Mouse (Mus musculus): ENCODE data around the gene Itga10. TPM values are rescaled to one million over a fixed set of nuclear protein-coding genes. Genes with fewer than 3 reads are reported as not detected.

Itga10 gene
- polyA plus RNA-seq, 1 experiment from 2014 or later = 1.3 TPM

DNA sequence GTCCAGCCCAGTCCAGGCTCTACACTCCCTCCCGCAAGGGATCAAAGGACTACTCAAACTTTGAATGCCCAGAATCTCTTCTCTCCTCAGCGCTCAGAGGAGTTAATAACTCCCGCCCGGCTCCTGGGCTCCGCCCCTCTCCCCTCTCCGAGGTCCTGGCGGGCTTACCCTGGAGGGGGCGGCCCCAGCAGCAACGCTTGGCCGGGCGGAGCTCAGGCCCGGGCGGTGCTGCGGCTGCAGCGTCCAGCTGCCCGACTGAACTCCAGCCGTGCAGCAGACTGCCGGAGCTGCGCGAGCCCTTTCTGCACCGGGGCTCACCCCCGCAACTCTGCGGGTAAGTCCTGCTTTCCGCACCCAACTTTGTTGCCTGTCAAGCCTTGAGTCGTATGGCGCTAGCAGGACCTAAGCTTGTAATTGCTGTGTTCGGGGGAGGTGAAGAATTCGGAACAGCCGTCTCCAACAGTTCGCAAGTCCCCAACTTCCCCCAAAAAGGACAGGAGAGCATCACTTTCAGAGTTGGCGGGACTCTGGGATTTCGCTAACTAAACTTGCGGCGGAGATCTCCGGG is 50.9 kb downstream of the Itga10 start, which contains the start of gene Pias3:
Gene Pias3 (plus strand): TSS at position 187 of the 568 bp plus-strand sequence.
- Histone ChIP-seq H3K9me3 (ENCODE audit: control insufficient read depth, low read length) (no peaks in the 10 kb centered on the region), H3K27ac (ENCODE audit: low read depth, low read length) (peak within 1 kb of the TSS; percentile 94), H3K4me2 (replicated peaks; ENCODE audit: low read depth, low read length) (peak within 1 kb of the TSS; percentile 70), H3K27me3 (ENCODE audit: control insufficient read depth, insufficient read depth, low read length) (no peaks in the 10 kb centered on the region), H3K4me3 (ENCODE audit: low read depth, low read length) (peak within 1 kb of the TSS; percentile 77), H3K36me3 (ENCODE audit: control insufficient read depth, insufficient read depth, low read length) (no peaks in the 10 kb centered on the region), H3K9ac (ENCODE audit: low read depth, low read length) (peak within 1 kb of the TSS; percentile 87), H3K4me1 (replicated peaks; ENCODE audit: control insufficient read depth, insufficient read depth, low read length) (0 out of 2 replicates have a peak, but pooled peaks cover 3% of the 10 kb centered on the region)
- ATAC-seq (ENCODE audit: low FRiP score) (peak; percentile 76), DNase-seq (ENCODE audit: low spot score) (peak; percentile 82)
- WGBS = 0% methylated on average over 35 of the region's 35 CpGs

DNA sequence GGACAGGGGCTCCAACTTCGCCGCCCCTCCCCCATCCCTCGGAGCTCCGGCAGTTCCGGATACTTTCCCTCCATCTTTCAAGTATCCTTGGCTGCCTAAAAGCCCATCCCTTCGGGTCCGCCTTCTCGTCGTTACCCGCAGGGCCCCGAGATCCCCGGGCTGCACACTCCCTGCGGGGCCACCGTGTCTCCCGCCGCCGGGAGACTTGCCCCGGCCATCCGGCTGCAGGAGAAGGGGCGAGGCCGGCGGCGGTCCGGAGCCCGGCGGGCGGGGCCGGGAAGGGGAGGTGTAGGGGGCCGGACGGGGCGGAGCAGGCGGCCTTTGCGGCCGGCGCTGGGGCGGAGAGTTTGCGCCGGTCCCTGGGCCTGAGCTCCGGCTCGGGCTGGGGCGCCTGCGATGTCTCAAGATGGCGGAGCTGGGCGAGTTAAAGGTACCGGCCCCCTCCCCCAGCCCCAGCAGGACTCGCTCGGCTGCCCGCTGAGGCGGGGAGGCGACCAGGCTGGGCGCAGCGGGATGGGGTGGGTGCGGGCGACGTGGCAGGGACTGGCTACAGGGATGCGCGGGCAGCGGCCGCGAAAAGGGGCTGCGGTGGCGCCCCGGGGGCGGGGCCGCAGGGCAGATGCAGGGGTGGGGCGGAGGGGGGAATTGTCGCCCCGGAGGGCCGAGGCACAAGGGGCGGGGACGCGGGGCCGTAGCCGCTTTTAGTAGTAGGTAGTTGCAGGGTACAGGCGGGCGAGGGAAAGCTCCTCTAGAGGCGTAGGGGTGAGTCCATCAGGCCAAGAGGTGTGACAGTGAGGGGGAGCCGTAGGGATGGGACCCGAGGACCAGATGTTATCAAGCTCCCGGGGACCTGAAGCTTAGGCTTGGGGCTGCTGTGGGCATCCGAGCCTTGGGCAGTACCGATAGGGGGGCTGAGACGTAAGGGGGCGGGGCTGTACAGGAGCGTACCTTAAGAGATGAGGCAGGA is 51.7 kb downstream of the Itga10 start:
- H3K4me2 ChIP-seq (replicated peaks; ENCODE audit: low read depth, low read length) = peak overlapping the region; percentile 70
- ATAC-seq (ENCODE audit: low FRiP score) (peak; percentile 95), DNase-seq (ENCODE audit: low spot score) (peak; percentile 93)
- H3K36me3 ChIP-seq (ENCODE audit: control insufficient read depth, insufficient read depth, low read length) = no peaks in the 10 kb centered on the region
- under 1% methylated on average over 62 of the region's 85 CpGs for WGBS
- H3K9me3 ChIP-seq (ENCODE audit: control insufficient read depth, low read length) = no peaks in the 10 kb centered on the region
- peak overlapping the region; percentile 87 for H3K9ac ChIP-seq (ENCODE audit: low read depth, low read length)
- H3K27me3 ChIP-seq (ENCODE audit: control insufficient read depth, insufficient read depth, low read length) = no peaks in the 10 kb centered on the region
- H3K27ac ChIP-seq (ENCODE audit: low read depth, low read length) = peak overlapping the region; percentile 94
- 0 out of 2 replicates have a peak, but pooled peaks cover 3% of the 10 kb centered on the region for H3K4me1 ChIP-seq (replicated peaks; ENCODE audit: control insufficient read depth, insufficient read depth, low read length)
- H3K4me3 ChIP-seq (ENCODE audit: low read depth, low read length) = peak overlapping the region; percentile 77

DNA sequence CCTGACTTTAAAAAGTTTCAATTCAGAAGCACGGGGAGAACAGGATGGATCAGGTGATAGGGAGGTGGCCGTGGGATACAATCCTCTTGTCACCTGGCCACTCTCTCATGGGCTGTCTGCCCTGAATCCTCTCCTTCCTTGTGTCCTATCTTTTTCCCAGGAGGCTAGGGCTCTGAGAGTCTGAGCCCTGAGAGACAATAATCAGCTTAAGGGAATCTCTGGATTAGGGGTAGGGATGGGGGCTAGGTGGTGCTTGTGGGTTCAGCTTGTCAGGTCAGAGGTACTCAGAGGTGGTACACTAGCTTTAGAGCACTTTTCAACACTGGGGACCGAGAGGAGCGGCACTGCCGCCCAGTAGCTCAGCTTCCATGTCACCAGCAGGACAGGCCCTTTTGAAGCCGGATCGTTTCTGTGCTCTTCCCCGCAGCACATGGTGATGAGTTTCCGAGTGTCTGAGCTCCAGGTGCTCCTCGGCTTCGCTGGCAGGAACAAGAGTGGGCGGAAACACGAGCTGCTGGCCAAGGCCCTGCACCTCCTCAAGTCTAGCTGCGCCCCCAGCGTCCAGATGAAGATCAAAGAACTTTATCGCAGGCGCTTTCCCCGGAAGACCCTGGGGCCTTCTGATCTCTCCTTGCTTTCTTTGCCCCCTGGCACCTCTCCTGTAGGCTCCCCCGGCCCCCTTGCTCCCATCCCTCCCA is 53.8 kb downstream of the Itga10 start:
- Histone ChIP-seq H3K4me3 (ENCODE audit: low read depth, low read length) (no peak overlapping the region), H3K9me3 (ENCODE audit: control insufficient read depth, low read length) (no peaks in the 10 kb centered on the region), H3K4me1 (replicated peaks; ENCODE audit: control insufficient read depth, insufficient read depth, low read length) (0 out of 2 replicates have a peak, but pooled peaks cover 3% of the 10 kb centered on the region), H3K36me3 (ENCODE audit: control insufficient read depth, insufficient read depth, low read length) (no peaks in the 10 kb centered on the region), H3K9ac (ENCODE audit: low read depth, low read length) (no peak overlapping the region), H3K27me3 (ENCODE audit: control insufficient read depth, insufficient read depth, low read length) (no peaks in the 10 kb centered on the region), H3K4me2 (replicated peaks; ENCODE audit: low read depth, low read length) (no peak overlapping the region), H3K27ac (ENCODE audit: low read depth, low read length) (no peak overlapping the region)
- WGBS = 50% methylated on average over 19 of the region's 19 CpGs
- DNase-seq (ENCODE audit: low spot score) = no peak
- no peak for ATAC-seq (ENCODE audit: low FRiP score)

DNA sequence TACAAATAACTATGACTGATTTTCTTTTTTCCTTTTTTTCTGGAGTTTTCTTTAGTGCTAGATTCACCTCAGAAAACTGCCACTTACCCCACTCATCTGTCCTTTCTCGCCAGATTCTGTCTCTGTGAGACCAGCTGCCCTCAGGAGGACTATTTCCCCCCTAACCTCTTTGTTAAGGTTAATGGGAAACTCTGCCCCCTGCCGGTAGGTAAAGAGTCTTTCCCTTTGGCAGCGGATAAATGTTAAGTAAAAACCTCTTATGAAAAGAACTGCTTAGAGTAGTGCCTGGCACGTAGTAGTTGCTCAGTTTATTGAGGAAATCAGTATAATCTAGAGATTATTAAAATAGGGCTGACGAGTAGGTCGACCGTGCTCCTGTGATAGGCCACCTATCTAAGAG is 55.0 kb downstream of the Itga10 start:
- H3K4me3 ChIP-seq (ENCODE audit: low read depth, low read length) = no peak overlapping the region
- no peaks in the 10 kb centered on the region for H3K9me3 ChIP-seq (ENCODE audit: control insufficient read depth, low read length)
- 0 out of 2 replicates have a peak, but pooled peaks cover 3% of the 10 kb centered on the region for H3K4me1 ChIP-seq (replicated peaks; ENCODE audit: control insufficient read depth, insufficient read depth, low read length)
- DNase-seq (ENCODE audit: low spot score) = peak; percentile 54
- no peak overlapping the region for H3K27ac ChIP-seq (ENCODE audit: low read depth, low read length)
- 52% methylated on average over 7 of the region's 7 CpGs for WGBS
- ATAC-seq (ENCODE audit: low FRiP score) = no peak
- no peak overlapping the region for H3K9ac ChIP-seq (ENCODE audit: low read depth, low read length)
- H3K27me3 ChIP-seq (ENCODE audit: control insufficient read depth, insufficient read depth, low read length) = no peaks in the 10 kb centered on the region
- no peak overlapping the region for H3K4me2 ChIP-seq (replicated peaks; ENCODE audit: low read depth, low read length)
- H3K36me3 ChIP-seq (ENCODE audit: control insufficient read depth, insufficient read depth, low read length) = 0 out of 2 replicates have a peak, but pooled peaks cover 4% of the 10 kb centered on the region

DNA sequence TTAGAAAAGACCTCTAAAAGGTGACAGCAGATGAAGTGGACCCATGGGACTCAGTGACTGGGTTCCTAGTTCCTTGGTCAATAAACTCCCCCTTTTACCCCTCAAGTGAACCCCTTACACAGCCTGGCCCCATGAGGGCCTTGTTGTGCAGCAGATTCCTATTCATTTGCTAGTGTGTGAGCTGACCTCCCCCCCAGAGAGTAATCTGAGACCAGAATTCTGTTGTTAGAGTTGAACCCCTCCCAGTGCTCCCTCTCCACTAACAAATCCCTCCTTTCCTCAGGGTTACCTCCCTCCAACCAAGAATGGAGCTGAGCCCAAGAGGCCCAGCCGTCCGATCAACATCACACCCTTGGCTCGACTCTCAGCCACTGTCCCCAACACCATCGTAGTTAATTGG is 55.6 kb downstream of the Itga10 start:
- H3K36me3 ChIP-seq (ENCODE audit: control insufficient read depth, insufficient read depth, low read length) = 0 out of 2 replicates have a peak, but pooled peaks cover 4% of the 10 kb centered on the region
- WGBS = 87% methylated on average over 4 of the region's 4 CpGs
- ATAC-seq (ENCODE audit: low FRiP score) = no peak

DNA sequence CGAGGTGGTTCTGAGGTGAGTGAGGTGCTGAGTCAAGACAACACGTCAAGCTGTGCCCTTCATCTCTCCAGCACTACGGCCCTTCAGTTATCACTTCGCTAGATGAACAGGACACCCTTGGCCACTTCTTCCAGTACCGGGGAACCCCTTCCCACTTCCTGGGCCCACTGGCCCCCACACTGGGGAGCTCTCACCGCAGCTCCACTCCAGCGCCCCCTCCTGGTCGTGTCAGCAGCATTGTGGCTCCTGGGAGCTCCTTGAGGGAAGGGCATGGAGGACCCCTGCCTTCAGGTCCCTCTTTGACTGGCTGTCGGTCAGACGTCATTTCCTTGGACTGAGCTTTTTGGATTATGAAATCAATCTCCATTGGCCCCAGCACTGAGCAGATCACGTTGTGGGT is 59.4 kb downstream of the Itga10 start:
- no peak for ATAC-seq (ENCODE audit: low FRiP score)
- Histone ChIP-seq H3K4me1 (replicated peaks; ENCODE audit: control insufficient read depth, insufficient read depth, low read length) (no peaks in the 10 kb centered on the region), H3K9ac (ENCODE audit: low read depth, low read length) (no peak overlapping the region), H3K27ac (ENCODE audit: low read depth, low read length) (no peak overlapping the region), H3K9me3 (ENCODE audit: control insufficient read depth, low read length) (no peaks in the 10 kb centered on the region), H3K4me3 (ENCODE audit: low read depth, low read length) (no peak overlapping the region), H3K27me3 (ENCODE audit: control insufficient read depth, insufficient read depth, low read length) (no peaks in the 10 kb centered on the region), H3K4me2 (replicated peaks; ENCODE audit: low read depth, low read length) (no peak overlapping the region), H3K36me3 (ENCODE audit: control insufficient read depth, insufficient read depth, low read length) (0 out of 2 replicates have a peak, but pooled peaks cover 4% of the 10 kb centered on the region)
- DNase-seq (ENCODE audit: low spot score) = peak; percentile 26
- WGBS = 66% methylated on average over 11 of the region's 11 CpGs

More for the DNA sequence above, 55.6 kb downstream of the Itga10 start:
- H3K27me3 ChIP-seq (ENCODE audit: control insufficient read depth, insufficient read depth, low read length) = no peaks in the 10 kb centered on the region
- no peak overlapping the region for H3K4me2 ChIP-seq (replicated peaks; ENCODE audit: low read depth, low read length)
- no peak overlapping the region for H3K9ac ChIP-seq (ENCODE audit: low read depth, low read length)
- DNase-seq (ENCODE audit: low spot score) = no peak
- no peaks in the 10 kb centered on the region for H3K4me1 ChIP-seq (replicated peaks; ENCODE audit: control insufficient read depth, insufficient read depth, low read length)
- no peaks in the 10 kb centered on the region for H3K9me3 ChIP-seq (ENCODE audit: control insufficient read depth, low read length)
- no peak overlapping the region for H3K27ac ChIP-seq (ENCODE audit: low read depth, low read length)
- no peak overlapping the region for H3K4me3 ChIP-seq (ENCODE audit: low read depth, low read length)

DNA sequence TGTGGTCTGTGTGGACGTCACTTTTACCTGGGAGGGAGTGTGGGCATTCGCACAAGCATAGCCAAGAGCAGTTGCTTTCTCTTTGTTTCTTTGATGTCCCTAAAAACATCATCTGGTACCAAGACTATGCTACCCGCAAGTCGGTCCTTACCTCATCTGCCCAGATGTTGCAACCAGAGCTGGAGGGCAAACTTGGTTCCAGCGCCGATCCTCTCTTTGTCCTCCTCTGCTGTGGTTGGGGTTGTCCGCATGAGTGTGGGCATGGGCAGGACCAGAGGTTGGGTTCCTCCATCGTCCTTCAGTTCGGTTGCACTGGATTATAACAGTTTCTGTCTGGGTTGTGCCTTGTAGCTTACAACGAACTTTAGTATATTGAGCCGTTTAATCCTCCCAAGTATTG is 60.8 kb downstream of the Itga10 start:
- WGBS = 93% methylated on average over 11 of the region's 11 CpGs
- no peak for DNase-seq (ENCODE audit: low spot score)
- H3K9ac ChIP-seq (ENCODE audit: low read depth, low read length) = no peak overlapping the region

DNA sequence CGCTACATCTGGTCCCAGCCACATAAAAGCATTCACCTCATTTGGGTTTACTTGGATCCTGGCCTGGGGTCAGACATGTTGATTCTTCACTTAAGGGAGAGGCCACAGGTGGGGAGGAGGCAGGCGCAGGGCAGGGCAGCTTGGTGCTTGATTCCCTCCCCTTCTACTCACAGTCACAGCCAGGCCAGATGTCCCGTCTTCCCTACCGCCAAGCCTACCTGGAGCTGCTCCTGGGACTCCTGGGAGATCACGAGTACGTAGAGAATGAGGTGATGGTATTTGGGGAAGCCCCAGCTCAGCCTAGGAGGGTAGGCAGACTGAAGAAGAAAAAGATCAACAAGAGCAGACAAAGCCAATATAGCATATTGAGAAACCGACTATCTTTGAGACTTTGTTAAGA is 61.6 kb downstream of the Itga10 start:
- no peak overlapping the region for H3K4me2 ChIP-seq (replicated peaks; ENCODE audit: low read depth, low read length)
- ATAC-seq (ENCODE audit: low FRiP score) (no peak), DNase-seq (ENCODE audit: low spot score) (no peak)
- H3K27ac ChIP-seq (ENCODE audit: low read depth, low read length) = no peak overlapping the region
- H3K4me3 ChIP-seq (ENCODE audit: low read depth, low read length) = no peak overlapping the region
- no peaks in the 10 kb centered on the region for H3K9me3 ChIP-seq (ENCODE audit: control insufficient read depth, low read length)
- 0 out of 2 replicates have a peak, but pooled peaks cover 4% of the 10 kb centered on the region for H3K36me3 ChIP-seq (ENCODE audit: control insufficient read depth, insufficient read depth, low read length)
- 77% methylated on average over 7 of the region's 7 CpGs for WGBS
- no peak overlapping the region for H3K9ac ChIP-seq (ENCODE audit: low read depth, low read length)
- no peaks in the 10 kb centered on the region for H3K4me1 ChIP-seq (replicated peaks; ENCODE audit: control insufficient read depth, insufficient read depth, low read length)
- no peaks in the 10 kb centered on the region for H3K27me3 ChIP-seq (ENCODE audit: control insufficient read depth, insufficient read depth, low read length)

More for the DNA sequence above, 60.8 kb downstream of the Itga10 start:
- H3K4me2 ChIP-seq (replicated peaks; ENCODE audit: low read depth, low read length) = no peak overlapping the region
- 0 out of 2 replicates have a peak, but pooled peaks cover 4% of the 10 kb centered on the region for H3K36me3 ChIP-seq (ENCODE audit: control insufficient read depth, insufficient read depth, low read length)
- no peaks in the 10 kb centered on the region for H3K4me1 ChIP-seq (replicated peaks; ENCODE audit: control insufficient read depth, insufficient read depth, low read length)
- H3K9me3 ChIP-seq (ENCODE audit: control insufficient read depth, low read length) = no peaks in the 10 kb centered on the region
- no peak overlapping the region for H3K27ac ChIP-seq (ENCODE audit: low read depth, low read length)
- no peak for ATAC-seq (ENCODE audit: low FRiP score)
- H3K4me3 ChIP-seq (ENCODE audit: low read depth, low read length) = no peak overlapping the region
- H3K27me3 ChIP-seq (ENCODE audit: control insufficient read depth, insufficient read depth, low read length) = no peaks in the 10 kb centered on the region
